Mouse (Mus musculus) lung, postnatal 14 days (tissue): ENCODE data around the gene Fcna.
A peak's percentile ranks its signal among the peaks of the same experiment; 100 is the strongest.

Experiments
- DNase-seq: peaks from one replicate; pipeline ENCODE4 v3.0.0; 2021

The Fcna gene

DNA sequence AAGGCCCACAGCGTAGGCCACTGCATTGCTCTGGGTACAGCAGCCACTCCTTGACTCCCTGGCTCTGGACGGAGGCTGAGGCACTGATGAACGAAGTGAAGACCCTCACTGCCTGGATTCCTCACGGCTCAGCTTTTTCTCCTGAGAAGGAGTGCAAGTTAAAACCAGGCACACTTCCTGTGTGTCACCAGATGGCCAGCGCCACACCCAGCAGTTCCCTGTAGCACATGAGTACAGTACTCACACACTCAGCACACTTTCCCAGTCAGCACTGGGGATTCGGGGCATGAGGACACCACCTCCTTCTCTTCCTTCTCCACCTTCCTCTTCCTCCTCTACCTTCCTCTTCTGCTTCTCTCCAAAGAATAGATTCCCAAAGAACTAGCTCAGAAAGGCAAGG, at the start of gene Fcna:
Gene Fcna (minus strand): TSS at position 220 of the 400 bp plus-strand sequence.
- no peak for DNase-seq

DNA sequence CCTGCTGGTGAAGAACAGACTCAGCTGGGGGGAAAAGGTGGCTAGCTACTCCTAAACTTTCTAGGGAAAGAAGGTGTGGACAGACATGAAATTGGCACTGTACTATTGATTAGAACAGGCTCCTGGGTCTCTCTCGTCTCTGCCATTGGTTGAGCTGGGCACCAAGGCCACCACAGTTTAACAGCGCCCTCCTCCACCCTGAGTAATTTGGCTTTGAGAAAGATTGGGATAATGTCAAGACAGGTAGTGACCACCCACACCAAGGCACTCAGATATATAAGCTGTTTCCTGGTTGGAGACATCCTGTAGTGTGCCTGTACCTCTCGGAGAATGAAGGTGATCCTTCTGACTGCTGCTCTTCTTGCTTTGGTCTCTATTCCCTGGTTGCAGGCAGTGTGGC, 48.7 kb upstream of the Fcna start, which contains the start of gene Lcn6:
Gene Lcn6 (plus strand): TSS at position 301 of the 400 bp plus-strand sequence.
- no peak for DNase-seq

DNA sequence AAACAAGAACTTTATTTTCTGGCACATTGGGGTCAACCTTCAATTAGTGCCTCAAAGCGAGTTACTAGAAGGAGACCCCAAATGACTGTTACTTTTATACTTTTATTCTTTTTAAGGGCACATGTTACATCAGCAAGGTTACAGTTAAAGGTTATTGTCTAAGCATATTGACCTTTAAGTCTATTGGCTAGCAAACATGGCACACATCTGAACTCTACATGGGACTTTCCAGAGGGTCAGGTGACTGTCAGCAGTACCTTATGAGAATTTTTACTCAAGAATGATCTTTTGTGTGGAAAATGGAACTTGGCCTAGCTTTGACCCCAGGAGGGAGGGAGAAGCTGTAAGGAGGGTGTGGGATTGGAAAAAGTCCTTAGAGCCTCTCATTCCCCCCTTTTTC, 38.7 kb upstream of the Fcna start:
- no peak for DNase-seq

DNA sequence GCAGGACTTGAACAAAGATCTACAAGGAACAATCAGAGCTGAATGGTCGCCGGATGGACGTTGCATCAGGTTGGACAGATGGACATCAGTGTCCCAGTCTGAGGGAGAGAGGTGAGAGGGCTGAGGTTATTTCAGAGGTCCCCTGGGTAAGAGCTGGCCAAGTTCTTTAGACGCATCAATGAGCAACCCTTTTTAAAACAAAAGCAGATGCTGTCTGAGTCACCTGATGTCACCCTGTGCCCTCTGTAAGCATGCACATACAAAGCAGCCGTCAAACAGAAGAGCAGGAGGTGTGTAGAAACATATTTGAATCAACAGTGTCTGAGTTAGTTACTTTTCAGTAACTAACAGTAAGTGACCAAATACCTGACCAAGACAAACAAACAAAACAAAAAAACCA, 36.3 kb upstream of the Fcna start:
- no peak for DNase-seq

DNA sequence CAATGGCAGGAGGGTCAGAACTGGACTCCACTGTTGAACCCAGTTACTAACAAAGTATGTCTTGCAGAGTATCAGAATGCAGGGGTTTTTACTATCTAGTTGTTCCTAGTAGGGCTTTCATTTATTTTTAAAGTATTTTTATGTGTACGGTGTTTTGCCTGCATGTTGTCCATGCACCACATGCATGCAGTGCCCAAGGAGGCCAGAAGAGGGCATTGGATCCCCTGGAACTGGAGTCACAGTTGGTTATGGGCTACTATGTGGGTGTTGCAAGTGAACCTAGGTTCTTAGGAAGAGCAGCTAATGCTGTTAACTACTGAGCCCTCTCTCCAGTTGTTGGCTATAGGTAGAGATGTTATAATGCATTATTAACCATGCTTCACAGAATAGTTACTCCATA, 35.7 kb upstream of the Fcna start:
- peak; percentile 59 for DNase-seq

DNA sequence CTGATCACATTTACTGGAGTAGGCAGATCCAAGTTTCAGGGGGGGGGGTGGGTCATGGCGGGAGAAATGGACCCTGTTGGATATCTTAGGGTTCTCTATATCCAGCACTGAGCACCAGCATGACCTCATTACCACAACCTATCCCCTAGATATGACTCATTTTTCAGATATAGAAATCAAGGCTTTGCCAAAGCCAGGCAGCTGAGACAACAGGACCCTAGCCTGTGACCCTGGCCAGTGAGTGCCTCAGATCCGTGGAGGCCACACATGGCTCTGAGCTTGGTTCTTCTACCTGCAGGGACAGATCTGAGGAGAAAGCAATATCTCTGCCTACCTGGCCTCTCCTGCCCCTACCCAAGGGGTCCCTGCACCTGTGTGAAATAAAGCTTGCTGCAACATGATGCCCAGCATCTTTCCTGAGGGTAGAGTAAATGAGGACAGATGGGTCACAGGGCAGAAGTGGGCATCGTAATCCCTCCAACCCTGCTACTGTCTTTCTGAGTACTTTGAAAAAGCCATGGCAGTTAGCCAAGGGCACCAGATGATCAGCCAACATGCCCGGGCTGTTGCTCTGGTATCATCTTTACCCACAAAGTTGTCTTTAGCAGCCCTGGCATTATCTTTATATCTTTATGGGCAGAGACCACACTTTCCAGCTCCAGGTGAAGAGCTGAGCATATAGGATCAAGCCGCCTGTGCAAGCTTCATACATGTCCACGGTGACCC, 33.6 kb upstream of the Fcna start:
- no peak for DNase-seq

DNA sequence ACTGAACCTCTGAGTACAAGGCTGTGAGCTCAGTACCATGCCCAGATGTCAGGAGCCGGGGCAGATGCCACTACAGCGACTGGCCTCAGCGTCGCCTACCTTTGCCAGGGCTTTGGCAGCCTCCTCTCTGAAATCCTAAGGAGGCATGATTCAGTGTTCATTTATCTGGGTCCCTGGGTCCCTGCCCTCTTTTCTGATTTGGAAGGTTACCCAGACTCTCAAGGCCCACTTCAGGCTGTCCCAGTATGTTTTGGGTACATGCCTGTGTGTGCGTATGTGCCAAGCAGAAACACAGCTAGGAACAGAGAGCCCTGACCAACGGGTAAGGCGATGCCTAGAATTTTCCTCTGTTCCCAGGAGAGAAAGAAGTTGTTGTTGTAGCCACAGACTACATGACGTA, 32.4 kb upstream of the Fcna start:
- no peak for DNase-seq

DNA sequence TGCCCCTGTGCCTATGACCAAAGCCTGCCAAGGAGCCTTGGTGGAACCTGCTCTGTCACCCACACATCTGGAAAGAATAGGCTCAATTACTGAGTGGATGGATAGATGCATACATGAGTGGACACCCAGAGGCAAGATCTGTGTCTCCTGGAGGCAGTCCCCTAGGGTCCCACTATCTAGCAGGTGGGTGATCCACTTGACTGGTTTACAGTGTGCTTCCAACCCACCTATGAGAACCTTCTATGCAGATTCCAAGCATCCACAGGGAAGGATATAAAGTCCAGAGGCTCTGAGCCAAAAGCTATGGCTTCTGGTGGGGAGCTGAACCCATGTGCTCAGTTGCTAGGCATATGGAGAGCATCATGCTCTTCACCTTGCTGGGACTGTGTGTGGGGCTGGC, 29.8 kb upstream of the Fcna start, which contains the start of gene Lcn5:
Gene Lcn5 (plus strand): TSS at position 301 of the 400 bp plus-strand sequence.
- DNase-seq = no peak

DNA sequence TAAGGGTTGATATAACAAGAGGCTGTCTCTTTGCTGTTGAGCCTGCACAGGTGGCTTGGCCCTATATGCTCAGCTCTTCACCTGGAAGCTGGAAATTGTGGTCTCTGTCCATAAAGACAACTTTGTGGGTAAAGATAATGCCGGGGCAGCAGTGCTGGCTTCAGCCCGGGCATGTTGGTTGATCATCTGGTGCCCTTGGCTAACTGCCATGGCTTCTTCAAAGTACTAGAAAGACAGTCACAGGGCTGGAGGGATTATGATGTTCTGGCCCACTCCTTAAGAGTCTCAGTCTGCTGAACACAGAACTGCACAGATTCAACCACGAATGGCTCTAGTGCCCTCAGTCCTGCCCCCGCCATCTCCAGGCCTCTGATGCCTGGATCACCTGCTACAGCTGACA, 29.4 kb upstream of the Fcna start:
- DNase-seq = no peak

DNA sequence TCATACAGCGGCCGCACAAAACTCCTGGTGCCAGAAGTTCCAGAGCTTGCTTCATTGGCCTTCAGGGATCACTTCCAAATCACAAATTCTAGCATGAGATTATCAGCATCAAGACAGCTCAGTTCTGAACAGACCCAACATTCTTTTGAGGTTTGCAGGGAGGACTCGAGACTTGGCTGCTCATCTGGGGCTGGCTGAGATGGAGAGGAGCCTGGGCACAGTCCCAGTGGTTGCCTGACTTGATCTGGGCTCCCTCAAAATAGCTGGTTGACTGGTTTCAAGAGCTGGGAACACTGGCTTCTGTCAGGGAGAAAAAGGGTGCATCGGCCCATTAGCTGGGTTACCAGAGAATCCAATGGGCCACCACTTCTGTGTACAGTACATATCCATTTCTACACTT, 28.9 kb upstream of the Fcna start:
- peak; percentile 31 for DNase-seq

DNA sequence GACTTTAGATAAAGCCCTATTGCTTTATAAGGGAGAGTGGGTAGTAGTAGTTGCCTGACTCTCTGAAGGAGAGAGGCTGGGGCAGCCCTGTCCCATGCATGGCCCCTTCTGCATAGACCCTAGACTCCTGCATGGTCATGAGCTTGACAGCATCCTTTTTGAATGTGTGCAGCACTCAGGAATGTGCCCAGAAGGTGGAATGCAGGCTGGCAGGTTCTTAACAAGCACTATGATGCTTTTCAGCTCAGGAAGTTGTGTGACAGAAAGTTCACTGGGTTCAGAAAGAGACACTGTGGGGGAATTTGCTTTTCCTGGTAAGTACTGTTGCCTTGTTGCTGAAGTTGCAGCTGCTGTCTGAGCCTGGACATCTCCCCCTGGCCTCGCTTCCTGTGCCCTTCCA, 26.7 kb upstream of the Fcna start:
- DNase-seq = no peak

DNA sequence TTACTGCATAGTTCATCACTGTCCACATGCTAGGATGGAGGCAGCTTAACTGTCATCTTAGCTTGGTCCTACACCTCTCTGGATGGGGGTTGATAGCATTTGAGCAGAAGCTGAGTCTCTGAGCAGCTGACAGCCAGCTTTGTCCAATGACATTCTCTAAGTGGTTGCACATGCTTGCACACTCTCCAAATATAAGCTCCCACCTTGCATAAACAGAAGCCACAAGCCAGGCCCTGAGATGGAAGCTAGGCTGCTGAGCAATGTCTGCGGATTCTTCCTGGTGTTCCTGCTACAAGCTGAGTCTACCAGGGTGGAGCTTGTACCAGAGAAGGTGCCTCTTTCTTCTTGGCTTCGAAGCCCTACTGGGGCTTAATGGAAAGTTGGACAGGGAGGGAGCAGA, 25.1 kb upstream of the Fcna start, which contains the start of gene Lcn8:
Gene Lcn8 (plus strand): TSS at position 219 of the 400 bp plus-strand sequence.
- no peak for DNase-seq

DNA sequence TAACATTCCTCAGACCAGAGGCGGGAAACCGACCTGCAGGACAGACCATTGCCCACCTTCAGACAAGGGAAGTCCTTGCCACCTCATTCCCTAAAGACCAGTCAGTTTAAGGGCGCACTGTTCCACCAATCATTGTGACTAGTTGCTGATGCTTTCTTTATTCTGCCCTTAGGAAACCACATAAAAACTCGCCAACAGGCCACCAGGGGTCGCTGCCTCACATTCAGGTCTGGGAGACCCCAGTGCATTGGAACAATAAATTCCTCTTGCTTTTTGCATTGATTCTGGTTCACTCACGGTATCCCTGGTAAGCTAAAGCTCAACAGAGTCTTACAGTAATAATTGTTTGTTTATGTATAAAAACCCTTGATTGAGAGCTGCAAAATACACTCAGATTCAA, 12.1 kb upstream of the Fcna start:
- DNase-seq = peak; percentile 52

DNA sequence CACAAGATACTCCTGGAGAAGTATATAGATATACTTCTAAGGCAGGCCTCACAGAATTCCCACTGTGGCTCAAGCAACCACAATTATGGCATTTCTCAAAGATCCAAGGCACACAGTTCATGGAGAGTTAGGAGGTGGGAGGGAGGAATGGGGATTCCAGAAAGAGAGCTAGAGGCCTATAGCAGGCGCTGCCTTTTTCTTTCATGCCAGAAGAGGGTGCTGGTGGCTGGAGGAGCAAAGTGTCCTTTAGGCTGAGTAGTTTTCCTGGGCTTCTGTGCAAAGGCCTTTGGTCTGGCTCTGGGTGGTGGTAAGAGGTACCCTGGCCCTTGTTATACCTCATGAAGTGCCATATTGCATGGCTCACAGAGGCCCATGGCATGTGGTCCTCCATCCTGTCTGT, 6.2 kb upstream of the Fcna start:
- no peak for DNase-seq

DNA sequence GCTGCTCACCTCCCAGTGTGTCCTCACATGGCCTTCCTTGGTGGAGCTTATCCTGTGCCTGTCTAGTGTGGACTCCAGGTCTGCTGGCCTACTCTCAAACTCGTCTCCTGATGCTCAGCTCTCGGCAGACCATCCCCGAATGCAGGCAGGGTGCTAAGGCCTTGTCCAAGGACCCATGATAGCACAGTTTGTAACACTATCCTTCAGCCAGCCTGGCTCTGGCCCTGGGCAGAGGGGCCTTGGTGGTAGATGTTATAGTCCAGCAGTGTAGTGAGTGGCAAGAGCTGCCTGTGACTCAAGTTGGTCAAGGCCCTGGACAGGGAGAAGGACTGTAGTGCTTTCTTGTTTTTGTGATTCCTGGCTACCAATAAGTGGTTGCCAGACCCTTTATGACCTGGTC, 5.8 kb upstream of the Fcna start:
- DNase-seq = no peak

DNA sequence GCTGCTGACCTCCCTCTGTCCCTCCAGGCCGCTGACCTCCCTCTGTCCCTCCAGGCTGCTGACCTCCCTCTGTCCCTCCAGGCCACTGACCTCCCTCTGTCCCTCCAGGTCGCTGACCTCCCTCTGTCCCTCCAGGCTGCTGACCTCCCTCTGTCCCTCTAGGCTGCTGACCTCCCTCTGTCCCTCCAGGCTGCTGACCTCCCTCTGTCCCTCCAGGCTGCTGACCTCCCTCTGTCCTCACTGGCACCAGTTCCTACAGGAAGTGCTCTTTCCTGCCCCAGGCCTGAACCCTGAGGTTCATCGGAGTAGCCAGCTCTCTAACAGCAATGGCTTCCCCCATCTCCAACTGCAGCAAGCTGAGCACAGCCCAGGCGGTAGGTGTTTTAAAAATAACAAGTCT, 908 bp upstream of the Fcna start:
- no peak for DNase-seq

DNA sequence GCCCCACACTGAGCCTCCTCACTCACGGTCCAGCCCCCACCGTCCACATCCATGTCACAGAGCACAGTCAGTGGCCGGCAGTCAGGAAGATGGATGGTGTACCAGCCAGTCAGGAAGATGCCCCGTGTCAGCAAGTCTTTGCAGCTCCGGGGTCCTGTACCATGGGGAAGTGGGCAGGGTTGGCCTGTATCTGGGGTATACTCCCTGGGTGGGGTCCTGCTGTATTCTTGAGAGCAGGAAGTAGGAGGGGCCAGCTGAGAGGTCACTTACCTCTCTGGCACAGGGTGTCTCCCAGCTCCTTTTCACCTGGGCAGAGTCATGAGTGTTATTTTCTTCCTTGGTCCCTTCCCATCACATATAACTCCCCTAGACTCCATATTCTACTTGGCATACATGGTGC, 1.8 kb downstream of the Fcna start:
- no peak for DNase-seq

DNA sequence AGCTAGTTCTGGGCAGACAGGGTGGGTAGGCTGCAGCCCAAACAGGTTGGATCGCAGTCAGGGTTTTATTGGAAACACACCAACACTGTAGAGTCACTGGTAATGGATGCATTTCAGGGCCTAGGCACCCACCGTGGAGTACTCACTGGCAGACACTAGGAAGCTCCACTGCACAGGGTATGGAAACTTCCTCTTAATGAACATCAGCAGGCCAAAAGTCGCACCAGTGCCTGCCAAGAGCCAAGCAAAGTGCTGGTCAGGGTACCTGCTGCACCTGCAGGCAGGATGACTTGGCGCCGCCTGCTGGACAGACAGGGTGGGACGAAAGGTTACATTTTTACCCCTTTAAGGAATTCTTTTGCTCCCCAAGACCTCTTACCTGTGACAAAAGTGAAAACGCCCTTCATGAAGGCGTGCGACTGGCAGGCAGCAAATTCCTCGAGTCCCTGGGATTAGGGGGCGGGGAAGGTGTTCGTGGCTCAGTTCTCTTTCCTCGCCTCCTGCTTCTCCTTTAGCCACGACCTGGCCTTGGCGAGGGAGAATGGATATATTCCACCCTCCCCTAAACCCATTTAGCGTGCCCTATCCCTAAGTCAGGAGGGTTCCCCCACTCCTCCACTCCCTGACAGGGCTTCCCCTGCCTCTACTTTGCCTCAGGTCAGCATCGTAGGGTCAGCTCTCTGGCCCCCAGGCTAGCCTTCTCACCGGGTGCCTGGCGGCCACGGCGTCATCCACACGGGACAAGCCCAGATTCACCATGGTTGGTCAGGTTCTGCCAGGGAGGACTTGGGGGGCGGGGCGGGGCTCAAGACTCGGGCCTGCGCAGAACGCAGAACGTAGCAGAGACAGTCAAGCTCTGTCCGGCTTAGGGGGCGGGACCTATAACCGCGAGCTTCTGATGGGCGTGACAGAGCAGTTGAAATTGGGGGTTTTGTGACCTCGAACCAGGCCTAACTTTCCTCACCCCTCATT, 6.3 kb downstream of the Fcna start, which contains the start of gene Tmem141:
Gene Tmem141 (minus strand): TSS at position 777 of the 972 bp plus-strand sequence.
- DNase-seq = peak; percentile 89

DNA sequence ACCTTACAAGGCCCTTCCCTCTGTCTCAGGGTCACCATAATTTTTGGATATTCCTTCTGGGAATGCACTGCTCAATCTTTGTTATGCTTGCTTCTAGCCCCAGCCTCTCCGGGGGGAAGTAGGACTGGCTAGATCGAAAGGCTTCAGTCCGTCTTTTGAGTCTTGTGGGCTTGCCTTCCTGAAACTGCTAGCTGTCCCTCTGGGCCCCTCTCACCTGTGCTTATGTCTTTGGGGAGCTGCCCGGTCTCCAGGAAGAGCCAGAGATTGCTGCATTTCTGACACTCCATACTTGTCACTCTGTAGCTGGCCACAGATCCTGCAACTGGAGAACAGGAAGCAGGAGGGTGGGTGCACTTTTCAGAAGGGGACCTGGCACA, 7.0 kb downstream of the Fcna start:
- no peak for DNase-seq

DNA sequence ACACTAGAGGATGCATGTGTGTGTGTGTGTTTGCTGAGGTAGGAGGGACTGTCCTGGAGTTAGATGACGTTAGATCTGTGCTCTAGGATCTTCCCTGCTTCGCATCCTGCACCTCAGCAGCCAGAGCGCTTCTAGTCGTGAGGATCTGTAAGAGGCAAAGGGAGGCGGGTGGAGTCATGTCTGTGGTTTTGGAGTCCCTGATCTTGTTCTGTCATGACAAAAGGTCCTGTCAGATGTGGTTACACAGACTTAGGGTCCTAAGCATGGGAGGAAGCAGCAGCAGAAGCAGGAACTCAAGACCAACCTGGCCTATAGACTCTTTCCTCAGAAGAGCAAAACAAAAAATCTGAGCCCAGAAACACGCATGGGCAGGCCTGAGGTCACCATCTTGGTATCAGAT, 7.4 kb downstream of the Fcna start:
- no peak for DNase-seq

DNA sequence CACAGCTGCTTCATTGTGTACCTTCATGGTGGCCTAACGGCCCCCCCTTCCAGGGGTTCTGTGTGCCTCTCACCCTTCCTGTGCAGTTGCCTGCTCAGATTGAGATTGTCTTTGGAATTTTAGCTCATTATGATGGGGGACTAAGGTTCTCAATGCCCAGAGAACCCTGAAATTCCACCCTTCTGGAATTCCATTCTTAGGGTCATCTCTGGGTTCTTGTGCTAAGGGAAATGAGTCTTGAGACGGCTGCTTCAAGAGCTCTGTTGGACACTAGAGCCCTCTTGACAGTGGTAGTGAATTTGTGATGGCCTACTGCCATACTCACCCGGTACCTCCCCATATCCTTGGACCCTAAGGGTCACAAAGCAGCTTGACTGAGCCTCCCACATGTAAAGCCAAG, 10.3 kb downstream of the Fcna start, which contains the start of gene Ccdc183:
Gene Ccdc183 (minus strand): TSS at position 101 of the 400 bp plus-strand sequence.
- DNase-seq = no peak

DNA sequence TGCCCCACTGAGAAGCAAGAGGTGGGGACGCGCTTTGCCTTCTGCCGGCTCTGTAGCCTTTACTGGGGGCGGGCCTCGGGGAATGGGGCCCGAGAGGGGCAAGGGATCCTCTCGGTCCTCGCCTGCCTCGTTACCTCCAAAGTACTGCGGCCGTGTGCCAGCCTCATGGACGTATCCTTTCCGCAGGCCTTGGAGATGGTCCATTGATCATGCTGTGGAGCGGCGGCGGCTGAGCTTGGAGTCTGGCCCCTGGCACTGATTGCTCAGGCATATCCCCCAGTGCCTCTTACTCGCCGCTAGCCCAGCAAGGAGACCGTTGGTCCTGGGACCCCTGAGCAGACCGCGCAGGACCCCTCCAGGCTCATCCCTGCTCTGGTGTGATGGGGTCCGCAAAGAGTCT, 11.4 kb downstream of the Fcna start:
- no peak for DNase-seq

DNA sequence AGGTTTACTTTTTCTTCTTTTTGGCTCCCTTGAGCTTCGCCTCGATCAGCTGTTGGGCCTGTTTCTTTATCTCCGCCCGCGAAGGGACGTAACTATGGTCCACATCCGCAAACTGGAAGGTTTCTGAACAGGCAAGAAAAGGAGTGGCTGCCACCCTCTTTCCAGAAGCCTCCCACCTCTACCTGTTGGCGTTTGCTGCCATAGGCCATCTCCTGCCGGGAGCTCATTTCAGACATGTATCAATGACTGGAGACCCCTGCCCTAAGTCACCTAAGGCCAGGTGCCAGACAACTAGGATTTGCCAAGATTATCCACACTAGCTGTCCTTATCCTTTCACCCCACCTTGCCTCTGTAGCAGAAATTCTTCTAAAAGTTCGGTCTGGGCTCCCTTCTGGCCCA, 19.2 kb downstream of the Fcna start:
- DNase-seq = no peak
